Mouse (Mus musculus) stomach, postnatal 0 days (tissue): ENCODE measurements around the gene Ift122. TPM values are rescaled to one million over a fixed set of nuclear protein-coding genes. Genes with fewer than 3 reads are reported as not detected.

Experiments used
- ATAC-seq: fragments of 200-750 bp; cut with Nextera tagmentation; 2 replicates; pipeline ENCODE4 v1.8.0; 2017; ENCODE audit not compliant: low FRiP score, low TSS enrichment
- DNase-seq: peaks from one replicate; pipeline ENCODE4 v3.0.0-alpha.2; 2016; ENCODE audit warnings: low spot score
- H3K27ac ChIP-seq: fragments of 300-500 bp; sonication (generic); replicated peaks from 2 replicates; pipeline ENCODE4 v1.5.1; 2014; ENCODE audit warnings: mild to moderate bottlenecking, control low read depth
- H3K27me3 ChIP-seq: fragments of 300-500 bp; sonication (generic); 2 replicates; pipeline ENCODE4 v1.6.1; 2014; ENCODE audit warnings: low read length; ENCODE audit not compliant: control insufficient read depth, insufficient read depth
- H3K36me3 ChIP-seq: fragments of 300-500 bp; sonication (generic); 2 replicates; pipeline ENCODE4 v1.6.1; 2014; ENCODE audit warnings: low read length, mixed read lengths; ENCODE audit not compliant: control insufficient read depth, insufficient read depth
- H3K4me1 ChIP-seq: fragments of 300-500 bp; sonication (generic); replicated peaks from 2 replicates; pipeline ENCODE4 v1.6.1; 2014; ENCODE audit warnings: antibody characterized with exemption; ENCODE audit not compliant: control insufficient read depth, insufficient read depth
- H3K4me2 ChIP-seq: fragments of 300-500 bp; sonication (generic); replicated peaks from 2 replicates; pipeline ENCODE4 v1.6.1; 2014; ENCODE audit warnings: low read depth, mild to moderate bottlenecking, control low read depth, moderate library complexity
- H3K4me3 ChIP-seq: fragments of 300-500 bp; sonication (generic); 2 replicates; pipeline ENCODE4 v1.5.1; 2014; ENCODE audit warnings: low read depth, low read length, control low read depth
- H3K9ac ChIP-seq: fragments of 300-500 bp; sonication (generic); 2 replicates; pipeline ENCODE4 v1.6.1; 2014; ENCODE audit warnings: mild to moderate bottlenecking, low read length, control low read depth, mixed read lengths
- H3K9me3 ChIP-seq: fragments of 300-500 bp; sonication (generic); 2 replicates; pipeline ENCODE4 v1.6.1; 2016; ENCODE audit warnings: low read length; ENCODE audit not compliant: control insufficient read depth
- CTCF ChIP-seq: IDR thresholded peaks from 2 replicates; pipeline ENCODE4 v1.5.1; 2016; ENCODE audit warnings: antibody characterized with exemption, low read depth, mild to moderate bottlenecking, moderate library complexity
- EP300 ChIP-seq: optimal IDR thresholded peaks from 2 replicates; pipeline ENCODE3; 2016; ENCODE audit warnings: antibody characterized with exemption
- WGBS: fragments of 180-500 bp; shearing (Covaris S2); extraction: QIAGEN DNeasy Blood & Tissue Kit; methylation state at CpG from one replicate; pipeline ENCODE4 v1.1.7; 2014; 5-methylcytosine and 5-hydroxymethylcytosine counted together
- polyA plus RNA-seq: library from polyadenylated mRNA; unstranded; fragments of >200 nt; fragmentation: Nextera tagmentation; extraction: Ambion mirVana; gene quantifications from 2 replicates; pipeline ENCODE4 v1.2.1, GENCODE M21; 2015

Gene Ift122
- polyA plus RNA-seq, 1 experiment from 2014 or later: 4.9 TPM

GRCm38 (mm10) chr6:115963656-115964055, 110.4 kb downstream of the Ift122 start:
- TF ChIP-seq EP300 (no peak), CTCF (no peak)
- no peak overlapping the region for H3K4me3 ChIP-seq
- no peak overlapping the region for H3K4me2 ChIP-seq
- no peak overlapping the region for H3K27ac ChIP-seq
- no peaks in the 10 kb centered on the region for H3K9me3 ChIP-seq
- WGBS: 74% methylated on average over 9 of the region's 9 CpGs
- H3K4me1 ChIP-seq: peaks cover 8% of the 10 kb centered on the region; the same call in 1 of the 2 replicates
- no peak overlapping the region for H3K9ac ChIP-seq
- H3K27me3 ChIP-seq: no peaks in the 10 kb centered on the region
- H3K36me3 ChIP-seq: peaks cover 17% of the 10 kb centered on the region; the same call in 1 of the 2 replicates
- DNase-seq (no peak), ATAC-seq (no peak)

DNA sequence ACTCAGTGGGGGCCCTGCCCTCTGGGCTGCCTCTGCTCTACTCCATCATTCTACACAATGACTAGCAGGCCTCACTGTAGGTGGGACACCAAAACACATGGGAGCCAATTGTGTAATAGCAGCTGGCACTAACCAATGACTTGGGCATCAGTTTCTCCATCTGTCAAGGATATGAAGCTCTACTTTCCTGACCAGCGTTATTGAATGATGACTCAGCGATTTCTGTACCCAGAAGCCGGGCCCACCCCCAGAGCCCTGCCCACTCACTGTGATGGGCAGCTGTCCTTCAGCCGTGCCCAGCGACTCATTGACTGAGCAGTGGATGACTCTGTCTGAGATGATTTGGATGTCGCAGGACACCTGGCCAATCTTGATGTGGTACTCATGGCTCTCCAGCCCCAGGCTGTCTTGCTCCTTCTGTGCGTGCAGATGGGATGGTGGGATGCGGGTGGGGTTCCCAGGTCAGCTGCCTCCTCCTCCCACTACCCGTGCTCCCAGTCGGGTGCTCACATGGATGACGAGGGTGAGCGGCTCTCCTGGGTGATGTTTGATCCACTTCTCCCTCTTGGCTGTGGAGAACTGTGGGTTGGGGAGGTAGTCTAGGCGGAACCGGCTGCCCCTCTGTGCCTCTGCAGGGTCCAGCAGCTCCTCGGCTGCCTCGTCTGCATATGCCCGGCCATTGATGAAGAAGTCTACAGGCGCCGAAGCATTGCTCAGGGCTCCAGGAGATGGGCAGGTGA, 113.1 kb downstream of the Ift122 start:
- ATAC-seq: no peak
- 92% methylated on average over 19 of the region's 19 CpGs for WGBS
- no peak overlapping the region for H3K9ac ChIP-seq

DNA sequence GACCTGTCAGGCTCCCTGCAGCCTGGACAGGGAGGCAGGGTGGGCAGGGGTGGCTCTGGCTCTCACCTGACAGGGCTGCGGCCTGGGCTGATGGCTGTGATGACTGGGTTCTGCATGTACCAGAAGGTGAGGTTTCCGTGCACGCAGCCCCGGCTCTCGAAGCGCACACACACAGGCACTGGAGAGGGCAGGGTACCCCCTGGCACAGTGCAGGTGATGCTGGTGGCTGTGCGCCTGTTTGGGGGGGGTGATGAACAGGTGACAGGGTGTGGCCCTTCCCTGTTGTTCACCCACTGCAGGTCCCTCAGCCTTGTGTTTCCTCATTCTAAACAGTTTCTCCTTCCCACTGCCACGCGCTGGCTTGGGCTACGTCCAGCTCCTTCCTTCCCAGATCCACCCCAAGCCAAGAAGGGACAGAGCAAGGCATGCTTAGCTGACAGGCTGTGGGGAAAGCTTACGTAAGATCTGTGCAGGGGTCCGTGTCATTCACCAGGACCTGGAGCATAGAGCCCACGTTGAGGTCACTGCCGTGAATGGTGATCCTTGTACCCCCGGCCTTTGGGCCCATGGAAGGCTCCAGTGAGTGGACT, 114.1 kb downstream of the Ift122 start:
- H3K4me1 ChIP-seq: peaks cover 2% of the 10 kb centered on the region; the same call in 1 of the 2 replicates
- DNase-seq: no peak
- H3K4me2 ChIP-seq: no peak overlapping the region
- H3K36me3 ChIP-seq: peaks cover 16% of the 10 kb centered on the region
- H3K27me3 ChIP-seq: no peaks in the 10 kb centered on the region
- no peak overlapping the region for H3K4me3 ChIP-seq
- H3K9ac ChIP-seq: no peak overlapping the region
- ATAC-seq: no peak
- TF ChIP-seq EP300 (no peak), CTCF (no peak)
- no peak overlapping the region for H3K27ac ChIP-seq
- H3K9me3 ChIP-seq: no peaks in the 10 kb centered on the region
- WGBS: 90% methylated on average over 15 of the region's 15 CpGs

More for the DNA sequence above, 113.1 kb downstream of the Ift122 start:
- H3K4me3 ChIP-seq: no peak overlapping the region
- TF ChIP-seq CTCF (no peak), EP300 (no peak)
- H3K4me2 ChIP-seq: no peak overlapping the region
- DNase-seq: no peak
- no peaks in the 10 kb centered on the region for H3K27me3 ChIP-seq
- no peaks in the 10 kb centered on the region for H3K9me3 ChIP-seq
- H3K27ac ChIP-seq: no peak overlapping the region
- peaks cover 16% of the 10 kb centered on the region for H3K36me3 ChIP-seq
- H3K4me1 ChIP-seq: peaks cover 1% of the 10 kb centered on the region; the same call in 1 of the 2 replicates

DNA sequence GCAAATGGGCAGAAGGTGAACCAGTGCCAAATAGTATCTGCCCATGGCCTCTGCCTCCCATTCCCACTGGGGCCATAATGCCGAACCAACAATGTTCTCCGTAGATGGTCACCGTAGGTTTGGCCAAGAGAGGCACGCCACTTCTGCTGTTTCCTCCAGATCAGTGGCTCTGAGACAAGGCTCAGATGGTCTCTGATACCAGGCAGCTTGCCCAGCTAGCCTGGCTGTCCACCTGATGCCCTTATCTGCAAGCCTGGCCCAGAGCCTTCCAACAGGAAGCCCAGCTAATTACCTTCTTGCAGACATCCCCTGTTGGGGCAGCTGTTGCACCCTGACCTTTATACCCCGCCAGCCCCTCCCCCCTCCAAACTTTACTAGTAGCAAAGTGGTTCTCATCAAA, 114.8 kb downstream of the Ift122 start:
- ATAC-seq: no peak
- WGBS: 67% methylated on average over 5 of the region's 5 CpGs
- Histone ChIP-seq H3K9me3 (no peaks in the 10 kb centered on the region), H3K36me3 (peaks cover 16% of the 10 kb centered on the region), H3K4me1 (peaks cover 2% of the 10 kb centered on the region; the same call in 1 of the 2 replicates), H3K4me3 (no peak overlapping the region), H3K27ac (no peak overlapping the region), H3K9ac (no peak overlapping the region), H3K27me3 (no peaks in the 10 kb centered on the region), H3K4me2 (no peak overlapping the region)
- no peak for TF ChIP-seq CTCF
- DNase-seq: no peak

GRCm38 (mm10) chr6:115968700-115969099, 115.4 kb downstream of the Ift122 start:
- Histone ChIP-seq H3K27me3 (no peaks in the 10 kb centered on the region), H3K4me1 (peaks cover 2% of the 10 kb centered on the region; the same call in 1 of the 2 replicates), H3K9me3 (no peaks in the 10 kb centered on the region), H3K36me3 (peaks cover 11% of the 10 kb centered on the region), H3K9ac (no peak overlapping the region), H3K4me3 (no peak overlapping the region), H3K4me2 (no peak overlapping the region), H3K27ac (no peak overlapping the region)
- WGBS: 78% methylated on average over 6 of the region's 6 CpGs
- ATAC-seq (no peak), DNase-seq (no peak)
- TF ChIP-seq EP300: no peak

GRCm38 (mm10) chr6:115969103-115969502, 115.8 kb downstream of the Ift122 start:
- H3K9me3 ChIP-seq: no peaks in the 10 kb centered on the region
- peaks cover 11% of the 10 kb centered on the region for H3K36me3 ChIP-seq
- no peak overlapping the region for H3K4me2 ChIP-seq
- no peak overlapping the region for H3K9ac ChIP-seq
- no peaks in the 10 kb centered on the region for H3K27me3 ChIP-seq
- DNase-seq (no peak), ATAC-seq (no peak)
- no peak overlapping the region for H3K4me3 ChIP-seq
- peaks cover 2% of the 10 kb centered on the region; the same call in 1 of the 2 replicates for H3K4me1 ChIP-seq
- 66% methylated on average over 9 of the region's 9 CpGs for WGBS
- TF ChIP-seq EP300: no peak
- TF ChIP-seq CTCF: no peak
- no peak overlapping the region for H3K27ac ChIP-seq
